Mouse (Mus musculus) cerebellum, adult 9-10 months (tissue): Measurements from ENCODE around the gene Natd1.

Experiments
- DNase-seq: peaks from one replicate; pipeline ENCODE4 v3.0.0; 2022

Natd1 gene

DNA sequence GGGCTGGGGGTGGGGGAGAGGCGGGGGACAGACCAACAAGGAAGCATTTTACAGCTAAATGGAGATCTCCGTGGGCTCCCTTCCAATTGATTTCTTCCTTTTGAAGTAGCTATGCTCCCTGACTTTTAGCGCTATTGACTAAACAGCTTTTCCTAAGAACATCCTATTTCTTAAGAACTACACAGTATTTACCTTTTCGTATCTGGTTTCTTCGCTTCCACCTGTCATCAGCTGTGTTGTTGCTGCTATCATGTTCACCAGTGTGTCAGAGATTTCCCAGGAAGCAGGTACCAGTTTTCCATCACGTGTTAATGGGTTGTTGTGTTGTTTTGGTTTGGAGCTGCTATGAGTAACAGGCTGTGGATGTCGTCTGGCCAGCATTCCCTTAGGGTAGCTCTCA is at the start of gene Natd1:
Natd1 (minus strand) TSS at position 260 of the 400 bp plus-strand sequence.
- DNase-seq: peak; percentile 57

DNA sequence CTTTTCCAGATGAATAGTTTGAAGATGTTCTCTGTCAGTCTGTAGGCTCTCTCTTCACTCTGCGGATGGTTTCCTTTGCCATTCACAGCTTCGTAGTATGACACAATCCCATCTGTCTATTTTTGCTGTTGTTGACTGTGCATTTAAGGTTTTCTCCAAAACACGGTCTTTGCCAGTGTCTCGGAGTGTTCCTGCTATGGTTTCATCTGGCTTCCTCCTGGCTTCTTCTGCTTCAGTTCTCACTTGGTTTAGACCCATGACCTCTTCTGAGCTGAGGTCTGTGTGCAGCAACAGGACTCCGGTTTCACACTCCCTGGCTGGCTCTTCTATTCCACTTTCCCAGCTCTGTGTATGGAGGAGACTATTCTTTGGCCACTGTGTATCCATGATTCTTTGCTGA is 48.2 kb upstream of the Natd1 start:
- no peak for DNase-seq

DNA sequence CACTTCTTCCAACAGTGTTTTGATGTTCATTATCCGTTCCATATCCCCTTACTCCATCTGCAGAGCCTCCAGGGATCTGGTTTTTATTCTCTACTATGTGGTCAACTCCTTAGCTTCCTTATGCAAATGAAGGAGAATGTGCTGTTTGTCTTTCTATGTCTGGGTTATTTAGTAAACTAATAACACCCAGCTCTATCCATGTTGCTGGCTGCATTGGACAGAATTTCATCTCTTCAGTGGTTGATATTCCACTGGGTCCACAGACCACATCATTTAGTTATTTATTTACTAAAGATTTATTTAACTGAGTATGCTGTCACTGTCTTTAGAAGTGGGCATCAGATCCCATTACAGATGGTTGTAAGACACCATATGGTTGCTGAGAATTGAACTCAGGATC is 46.6 kb upstream of the Natd1 start:
- no peak for DNase-seq

DNA sequence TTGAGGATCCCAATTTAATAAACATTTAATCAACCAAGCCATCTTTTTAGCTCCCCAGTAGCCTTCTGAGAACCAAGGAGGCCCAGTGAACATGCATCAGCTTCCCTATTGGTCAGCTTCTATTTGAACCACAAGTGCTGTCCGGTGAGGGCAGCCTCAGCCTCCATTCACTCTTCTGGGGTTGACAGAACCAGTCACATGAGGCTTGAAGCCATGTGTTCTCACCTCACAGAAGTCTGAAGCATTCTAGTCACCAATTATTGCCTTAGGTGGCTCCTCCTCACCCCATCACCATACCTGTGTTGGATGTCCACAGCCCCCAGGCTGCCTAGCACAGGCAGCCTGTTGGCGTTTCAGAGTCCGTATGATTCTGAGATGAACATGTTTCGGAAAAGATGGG is 44.4 kb upstream of the Natd1 start:
- DNase-seq: no peak

DNA sequence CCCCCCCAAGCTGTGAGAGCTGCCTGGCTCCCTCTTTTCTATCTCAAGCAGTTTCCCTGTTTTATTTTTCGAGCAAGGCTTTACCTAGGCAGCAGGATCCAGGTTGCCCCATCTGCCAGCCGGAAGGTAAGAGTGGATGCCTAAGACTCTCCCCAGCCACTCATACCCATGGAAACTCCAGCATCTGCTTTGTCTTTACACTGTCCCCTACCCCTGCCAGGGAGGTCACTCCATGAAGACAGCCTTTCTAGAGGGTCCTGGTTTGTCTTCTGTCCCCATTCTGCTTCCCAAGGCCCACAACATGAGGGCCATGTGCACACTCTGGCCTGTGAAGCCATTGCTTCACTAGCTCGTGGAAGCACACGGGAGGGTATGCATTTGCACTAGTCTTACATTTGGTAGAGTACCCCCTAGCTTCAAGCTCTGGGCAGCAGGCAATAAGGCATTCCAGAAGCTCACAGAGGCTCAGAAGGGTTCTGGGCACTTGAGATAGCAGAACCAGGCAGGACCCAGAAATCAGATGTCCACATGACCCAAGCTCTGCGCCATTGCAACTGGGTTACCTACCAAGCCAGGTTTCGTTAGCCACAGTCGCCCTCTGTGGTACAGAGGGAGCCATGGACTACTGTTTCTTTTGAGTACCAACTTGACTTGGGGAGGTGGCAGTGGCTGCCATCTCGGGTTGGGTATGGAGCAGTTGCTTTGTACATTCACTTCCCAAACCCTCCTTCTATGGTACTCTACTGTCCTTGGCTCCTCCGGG is 41.3 kb upstream of the Natd1 start:
- DNase-seq: no peak

DNA sequence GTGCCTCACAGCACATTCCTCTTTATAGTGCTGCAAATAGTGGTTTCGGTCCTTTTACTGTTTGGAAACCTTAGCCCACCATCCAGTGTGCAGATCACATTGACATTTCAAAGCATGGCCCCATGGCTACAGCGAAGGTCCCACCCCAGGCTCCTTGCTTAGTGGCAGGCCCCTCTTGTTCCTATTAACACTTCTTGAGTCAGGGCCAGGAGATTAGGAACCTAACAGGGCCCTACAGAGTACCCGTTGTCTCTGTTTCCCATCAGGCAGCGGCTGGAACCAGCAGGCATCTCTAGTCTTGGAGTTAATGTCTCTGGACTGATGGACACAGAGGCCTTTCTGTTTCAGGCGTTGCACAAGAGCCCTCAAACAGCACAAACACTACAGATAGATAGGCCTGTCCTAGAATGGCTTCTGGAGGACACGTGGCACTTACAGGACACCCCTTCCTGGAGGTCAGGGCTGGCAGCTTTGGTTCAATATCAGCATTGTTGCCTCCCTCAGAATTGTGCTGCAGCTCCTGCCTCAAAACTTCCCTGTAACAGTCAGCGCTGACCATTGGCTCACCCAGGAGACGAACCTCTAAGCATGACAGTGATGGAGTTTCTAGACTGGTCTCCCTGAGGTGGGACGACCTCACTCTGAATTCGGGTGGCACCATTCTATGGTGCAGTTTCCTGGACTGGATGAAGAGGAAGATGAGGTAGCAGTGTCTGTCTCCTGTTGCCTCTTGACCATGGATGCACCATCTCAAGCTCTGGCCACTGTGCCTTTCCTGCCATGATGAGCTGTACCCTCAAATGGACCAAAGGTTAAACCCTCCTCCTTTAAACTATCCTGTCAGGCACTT is 39.9 kb upstream of the Natd1 start:
- DNase-seq: peak; percentile 51

DNA sequence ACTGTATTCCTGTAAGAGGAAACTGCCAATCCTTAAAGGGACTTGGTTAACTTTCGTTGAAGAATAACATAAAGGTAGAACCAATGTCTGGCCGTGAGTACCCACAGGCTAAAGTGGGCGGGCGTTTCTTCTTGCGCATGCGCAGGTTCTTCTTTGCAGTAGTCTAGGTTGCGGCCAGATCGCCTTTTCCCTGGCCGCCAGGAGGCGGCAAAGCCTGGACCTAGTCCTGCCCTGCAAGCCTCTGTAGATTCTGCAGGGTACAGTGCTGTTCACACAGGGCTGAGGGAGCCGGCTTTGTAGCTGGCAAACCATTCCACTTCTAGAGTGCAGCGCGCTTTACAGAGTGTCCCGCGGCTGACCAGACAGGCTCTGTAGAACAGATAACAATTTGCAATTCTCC is 39.3 kb upstream of the Natd1 start:
- DNase-seq: peak; percentile 95

DNA sequence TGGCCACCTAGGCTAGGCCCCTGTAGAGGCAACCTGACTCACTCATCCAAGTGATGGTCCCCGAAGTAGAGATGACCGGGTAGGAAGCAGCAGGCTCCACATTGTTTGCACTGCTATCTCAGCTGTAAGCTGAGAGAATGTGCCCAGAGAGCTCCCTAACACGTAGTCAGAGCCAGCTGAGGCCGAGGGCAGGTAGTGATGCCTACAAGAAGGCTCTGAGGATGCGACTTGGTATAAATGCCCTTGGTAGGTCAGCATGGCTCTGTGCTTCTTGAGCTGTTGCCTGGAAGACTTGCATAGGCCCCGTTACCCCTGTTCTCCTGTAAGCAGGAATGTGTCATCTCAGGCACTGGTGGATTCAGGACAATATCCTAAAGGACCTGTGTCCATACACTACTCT is 38.4 kb upstream of the Natd1 start:
- DNase-seq: no peak

DNA sequence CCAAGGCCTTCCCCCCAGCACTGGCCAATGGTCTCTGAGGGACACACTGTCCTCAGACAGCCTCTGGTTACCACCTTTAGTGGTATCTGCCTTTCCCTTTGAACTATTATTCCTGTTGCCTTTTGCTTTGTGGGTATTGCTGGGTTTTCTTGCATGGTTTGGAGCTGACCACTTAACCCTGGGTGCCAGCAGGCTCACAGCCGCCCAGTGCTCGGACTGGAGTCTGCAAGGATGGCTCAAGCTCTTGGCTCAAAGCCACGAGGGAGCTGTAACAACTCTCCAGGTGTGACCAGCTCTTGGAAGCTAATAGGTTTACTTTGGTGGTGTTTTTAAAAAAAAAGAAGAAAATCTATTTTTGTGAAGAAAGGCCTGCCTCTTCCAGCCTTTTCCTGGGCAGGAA is 37.8 kb upstream of the Natd1 start:
- no peak for DNase-seq

DNA sequence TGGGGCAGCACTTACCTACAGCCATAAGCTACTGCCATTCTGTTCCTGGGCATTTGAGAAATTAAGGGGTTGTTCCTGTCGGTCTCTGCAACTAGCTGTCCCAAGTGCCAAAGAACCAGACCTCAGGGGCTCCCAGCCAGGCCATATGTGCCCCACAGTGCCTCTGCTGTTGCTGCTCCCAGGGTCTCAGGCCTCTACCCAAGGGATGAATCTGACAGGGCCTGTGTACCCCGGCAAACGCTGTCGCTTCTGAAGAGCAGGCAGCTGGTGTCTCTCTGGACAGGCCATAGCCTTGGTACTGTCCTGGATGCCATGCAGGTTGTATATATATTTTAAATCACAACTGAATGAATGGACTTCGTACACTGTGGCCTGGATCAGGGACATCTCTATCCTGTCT is 37.3 kb upstream of the Natd1 start:
- no peak for DNase-seq

DNA sequence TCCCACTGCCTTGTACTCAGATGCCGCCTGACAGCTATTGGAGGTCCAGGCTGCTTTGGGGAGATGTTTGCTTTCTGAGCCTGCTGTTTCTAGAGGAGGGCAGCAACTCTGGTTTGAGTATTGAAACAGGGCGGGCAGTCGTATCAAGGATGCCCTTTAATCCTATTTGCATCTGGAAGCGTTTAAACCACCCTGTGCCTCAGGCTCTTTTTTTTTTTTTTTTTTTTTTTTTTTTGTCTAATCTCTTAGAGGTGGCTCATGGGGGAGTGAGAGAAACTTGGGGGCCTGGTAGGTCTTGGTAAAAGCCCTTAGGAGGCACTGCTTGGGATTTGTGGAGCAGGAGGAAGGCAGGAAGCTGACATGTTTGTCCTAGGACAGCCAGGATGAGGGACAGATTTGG is 30.5 kb upstream of the Natd1 start:
- no peak for DNase-seq

DNA sequence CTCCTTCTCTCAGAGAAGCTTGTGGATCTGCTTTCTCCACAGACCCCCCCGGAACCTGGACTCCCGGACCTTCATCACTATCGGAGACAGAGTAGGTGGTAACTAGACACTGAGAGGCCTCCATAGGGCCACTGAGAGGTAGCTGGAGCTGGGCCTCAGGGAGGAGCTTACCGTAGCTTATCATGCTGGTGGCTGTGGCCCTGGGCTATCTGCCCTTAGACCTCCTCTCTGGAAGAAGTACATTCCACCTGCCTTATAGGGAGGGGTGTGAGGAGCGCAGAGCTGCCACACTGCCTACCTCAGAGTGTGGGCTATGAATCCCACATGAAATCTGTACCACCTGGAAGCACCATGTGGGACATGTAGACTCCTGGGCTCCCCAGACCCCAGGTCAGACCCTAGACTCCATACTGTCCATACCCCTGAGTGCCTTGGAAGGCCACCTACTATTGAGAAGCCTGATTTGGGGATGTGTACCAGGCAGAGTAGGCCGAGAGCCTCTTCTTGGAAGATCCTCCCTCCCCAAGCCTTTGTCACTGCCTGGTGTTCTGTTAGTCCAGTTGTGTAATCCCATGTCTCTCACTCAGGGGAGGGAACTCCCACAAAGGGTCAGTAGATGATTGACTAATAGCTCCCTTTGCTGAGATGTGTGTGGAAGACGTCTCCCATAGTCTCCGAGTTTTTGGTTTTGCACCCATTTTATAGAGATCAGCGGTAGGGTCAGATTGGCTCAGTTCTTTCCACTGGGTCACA is 27.9 kb upstream of the Natd1 start:
- DNase-seq: no peak

DNA sequence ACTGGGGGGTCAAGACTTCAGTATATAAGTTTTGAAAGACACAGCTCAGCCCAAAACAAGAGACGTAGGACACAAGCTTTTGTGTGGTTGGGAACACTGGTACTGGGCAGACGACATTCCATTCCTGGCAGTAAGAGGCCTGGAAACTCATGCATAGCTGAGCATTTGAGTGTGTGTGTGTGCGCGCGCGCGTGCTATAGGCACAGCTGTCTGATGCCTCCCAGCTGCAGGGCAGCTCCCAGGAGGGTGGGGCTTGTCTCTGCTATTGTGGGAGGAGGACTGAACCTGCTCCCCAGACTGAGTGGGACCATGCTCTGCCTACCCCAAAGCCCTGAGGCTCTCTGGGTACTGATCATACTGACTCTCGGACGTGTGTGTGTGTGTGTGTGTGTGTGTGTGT is 26.8 kb upstream of the Natd1 start:
- no peak for DNase-seq

DNA sequence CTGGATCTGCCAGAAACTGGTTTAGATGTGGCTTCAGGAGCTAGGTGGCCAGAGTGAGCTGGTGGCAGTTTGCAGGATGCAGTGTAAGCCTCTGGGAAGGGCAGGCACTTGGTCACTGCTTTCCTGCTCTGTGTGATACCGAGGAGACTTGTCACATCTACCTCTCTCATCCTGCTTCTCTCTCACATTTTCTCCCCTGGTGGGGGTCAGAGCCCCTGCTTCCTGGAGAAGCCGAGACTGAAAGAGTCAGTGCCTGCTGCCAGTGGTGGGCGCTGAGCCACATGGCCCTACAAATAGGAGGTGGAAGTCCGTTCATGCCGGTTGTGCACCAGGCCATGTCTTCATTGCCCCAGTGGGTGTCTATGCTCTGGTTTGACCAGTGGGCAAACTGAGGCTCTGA is 26.0 kb upstream of the Natd1 start:
- DNase-seq: no peak

DNA sequence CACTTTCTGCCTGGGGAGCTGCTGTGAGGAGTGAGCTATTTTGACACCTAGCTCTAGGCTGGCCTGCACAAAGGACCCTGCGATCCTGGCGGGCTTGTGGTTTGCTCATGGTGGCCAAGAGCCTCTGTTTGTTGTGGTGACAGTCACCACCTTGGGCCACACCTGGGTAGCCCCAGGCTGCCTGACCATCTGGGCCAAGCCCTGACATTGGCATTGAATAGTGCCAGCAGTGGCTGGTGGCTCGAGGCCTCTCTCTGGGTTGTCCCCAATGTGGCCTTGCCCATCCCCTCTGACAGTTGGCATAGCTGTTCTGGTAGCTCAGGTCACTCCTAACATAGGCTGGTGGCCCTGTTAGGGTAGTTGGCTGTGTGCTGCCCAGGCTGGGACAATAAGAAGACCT is 24.9 kb upstream of the Natd1 start:
- DNase-seq: no peak

DNA sequence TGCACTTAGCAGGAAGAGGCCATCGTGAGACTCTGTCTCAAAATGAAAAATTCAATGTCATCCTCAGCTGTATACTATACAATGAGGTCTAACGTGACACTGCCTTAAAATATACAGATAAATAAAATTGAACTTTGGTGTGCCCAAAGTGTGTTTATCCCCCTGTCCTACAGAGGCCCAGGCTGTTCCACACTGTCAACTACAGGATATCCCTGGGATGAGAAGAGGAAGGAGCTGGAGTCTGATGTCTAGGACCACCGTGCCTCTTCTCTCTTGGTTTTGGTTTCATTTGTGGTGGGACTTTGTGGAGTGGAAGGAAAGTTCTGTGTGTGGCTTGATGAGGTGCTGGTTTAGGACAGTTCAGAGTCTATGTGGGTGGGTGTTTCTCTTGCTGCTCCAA is 23.1 kb upstream of the Natd1 start:
- no peak for DNase-seq

DNA sequence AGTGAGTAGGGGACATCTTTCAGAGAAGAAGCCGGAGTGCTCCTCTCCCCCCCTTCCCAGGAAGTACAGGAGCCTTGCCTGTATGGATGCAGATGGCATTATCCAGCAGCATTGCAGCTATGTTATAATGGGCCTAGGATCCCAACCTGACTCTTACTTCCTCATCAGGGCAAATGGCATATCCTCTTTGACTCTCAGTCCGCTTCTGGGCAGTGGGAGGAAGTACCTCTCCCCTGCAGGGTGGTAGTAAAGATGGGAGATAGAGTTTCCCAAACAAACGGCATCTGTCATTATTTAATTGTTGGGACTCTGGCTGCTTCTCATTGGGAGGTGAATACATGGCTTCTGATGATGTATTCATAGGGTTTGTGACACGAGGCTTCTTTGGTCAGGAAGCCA is 21.4 kb upstream of the Natd1 start:
- DNase-seq: no peak

DNA sequence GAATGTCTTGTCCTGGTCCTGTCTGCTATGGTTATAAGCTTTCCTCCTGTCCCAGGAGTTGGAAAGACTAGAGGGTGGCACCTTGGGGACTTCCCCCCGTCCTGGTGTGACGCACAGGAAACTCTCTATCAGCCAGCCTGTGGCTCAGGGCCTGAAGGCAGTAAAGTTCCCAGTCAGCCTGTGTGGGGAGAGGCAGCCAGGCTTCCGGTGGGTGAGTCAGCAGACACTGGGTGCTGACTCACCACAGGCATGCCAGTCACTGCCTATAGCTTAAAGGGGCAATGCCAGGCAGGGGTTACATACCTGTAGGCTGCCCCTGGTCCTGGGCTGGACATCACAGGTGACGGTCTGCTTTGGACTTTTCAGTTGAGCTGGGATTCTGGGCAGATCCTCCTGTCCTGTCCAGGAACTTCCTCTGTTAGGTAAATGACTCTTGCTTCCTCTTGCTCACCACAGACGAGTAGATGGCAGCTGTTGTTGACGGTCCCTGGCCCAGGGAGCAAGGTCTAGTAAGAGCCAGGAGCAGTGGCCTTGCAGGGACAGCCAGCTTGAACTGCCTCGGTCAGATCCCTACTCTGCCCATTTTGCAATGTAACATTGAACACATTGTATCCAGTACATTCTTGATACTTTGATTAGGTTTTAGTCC is 20.9 kb upstream of the Natd1 start:
- DNase-seq: no peak

DNA sequence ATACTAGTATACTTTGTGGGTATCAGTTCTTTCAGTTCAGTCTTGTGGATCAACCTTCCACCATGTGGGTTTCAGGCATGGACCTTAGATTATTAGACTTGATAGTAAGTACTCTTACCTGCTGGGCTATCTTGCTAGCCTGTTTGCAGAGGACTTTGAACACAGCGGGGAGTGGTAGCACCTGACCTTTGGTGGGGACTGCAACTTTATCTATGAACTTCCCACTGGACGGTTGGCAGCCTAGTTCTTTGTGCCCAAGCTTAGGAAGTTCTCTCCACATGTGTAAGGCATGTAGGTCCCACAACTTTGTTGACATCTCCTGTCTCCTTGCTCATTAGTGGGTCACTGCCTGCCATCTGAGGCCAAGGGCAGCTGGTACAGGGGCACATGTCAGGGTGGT is 20.2 kb upstream of the Natd1 start:
- DNase-seq: no peak

DNA sequence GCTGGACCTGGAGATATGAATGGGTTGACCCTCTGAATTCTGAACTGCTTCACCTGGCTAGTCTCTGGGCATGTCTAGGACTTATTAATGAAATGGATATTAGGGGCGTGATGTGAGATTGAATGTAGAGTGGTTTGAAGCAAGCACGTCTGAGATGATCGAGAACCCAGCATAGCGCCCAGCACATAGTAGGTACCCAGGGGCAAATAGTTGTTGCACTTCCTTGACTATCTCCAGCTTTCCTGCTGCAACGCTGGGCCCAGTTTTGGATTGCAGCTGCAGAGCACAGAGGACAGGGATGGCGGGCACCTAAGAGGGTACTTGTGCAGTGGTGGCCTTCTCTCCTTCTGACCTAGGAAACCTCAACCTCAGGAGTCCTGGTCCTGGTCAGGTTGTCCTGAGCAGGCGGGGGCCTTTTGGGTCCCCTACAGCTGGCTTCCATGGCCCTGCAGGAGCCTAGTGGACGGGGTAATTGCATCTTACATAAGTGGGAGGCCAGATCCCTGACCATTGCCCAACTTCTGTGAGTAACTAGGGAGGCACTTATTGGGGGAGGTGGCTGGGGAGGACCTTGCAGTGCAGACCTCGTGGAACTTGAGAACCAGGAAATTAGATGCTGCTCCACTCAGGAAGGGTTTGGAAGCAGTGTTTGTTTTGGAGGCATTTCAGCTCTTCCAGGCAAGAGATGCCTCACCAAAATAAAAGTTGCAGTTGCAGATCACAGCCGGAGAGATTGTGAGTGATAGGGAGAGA is 18.8 kb upstream of the Natd1 start:
- no peak for DNase-seq

DNA sequence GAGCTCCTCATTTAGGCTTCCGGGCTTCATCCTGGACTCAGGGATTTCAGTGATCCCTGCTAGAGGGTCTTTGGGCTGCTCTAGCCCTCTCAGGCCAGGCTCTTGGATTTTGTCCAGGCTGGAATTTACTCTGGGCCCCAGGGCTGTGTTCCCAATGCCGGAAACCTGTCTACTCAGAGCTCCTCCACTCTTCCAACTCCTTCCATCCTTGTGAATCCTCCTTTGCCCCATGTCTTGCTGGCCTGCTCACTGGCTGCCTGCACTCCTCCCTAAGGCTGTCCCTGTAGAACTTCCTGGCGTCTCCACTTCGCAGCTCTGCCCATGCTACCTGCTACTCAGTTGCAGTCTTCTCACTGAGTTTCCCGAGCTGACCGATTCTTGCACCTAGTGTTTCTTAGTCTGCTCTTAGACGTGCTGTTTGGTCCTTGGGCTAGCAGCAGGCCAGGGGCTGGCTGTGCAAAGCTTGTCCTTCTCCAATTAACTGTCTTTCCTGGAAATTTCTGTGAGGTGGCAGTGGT is 18.0 kb upstream of the Natd1 start:
- no peak for DNase-seq

DNA sequence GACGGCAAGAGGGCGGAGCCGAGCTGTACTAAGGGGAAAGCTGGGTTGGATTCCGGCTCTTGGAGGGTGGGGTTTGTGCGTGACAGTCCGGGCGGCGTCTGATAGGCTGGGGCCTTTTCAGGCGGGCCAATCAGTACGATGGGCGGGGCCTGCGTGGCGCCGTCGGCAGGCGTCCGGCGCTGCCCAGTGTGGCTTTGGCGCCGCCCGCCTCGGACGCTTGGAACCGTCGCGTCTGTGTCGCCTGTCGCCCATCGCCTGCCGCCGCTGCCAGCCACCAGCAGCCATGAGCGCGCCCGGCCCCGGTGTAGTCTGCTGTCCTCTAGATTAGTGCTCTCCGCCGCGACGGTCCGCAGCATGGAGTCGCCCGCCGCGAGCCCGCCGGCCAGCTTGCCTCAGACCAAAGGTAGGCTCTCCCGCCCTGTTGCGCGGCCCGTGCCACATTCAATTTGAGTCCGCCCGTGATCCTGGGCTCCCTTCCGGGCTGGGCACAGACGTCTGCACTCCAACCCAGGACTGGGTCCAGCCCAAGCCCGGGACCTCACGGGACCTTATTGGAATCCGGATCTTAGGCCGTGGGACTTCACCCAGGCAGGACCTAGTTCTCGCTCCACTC is 17.4 kb upstream of the Natd1 start, which contains the start of gene Map2k3:
Map2k3 (plus strand) TSS at position 165 of the 613 bp plus-strand sequence.
- DNase-seq: peak; percentile 96
